Mouse (Mus musculus) stomach, postnatal 0 days (tissue): ENCODE measurements around the gene Hist1h2af.

Experiments used
- CTCF ChIP-seq: IDR thresholded peaks from 2 replicates; pipeline ENCODE4 v1.5.1; 2016; ENCODE audit warnings: antibody characterized with exemption, low read depth, mild to moderate bottlenecking, moderate library complexity
- EP300 ChIP-seq: optimal IDR thresholded peaks from 2 replicates; pipeline ENCODE3; 2016; ENCODE audit warnings: antibody characterized with exemption

- TF ChIP-seq EP300 (no peak), CTCF (no peak)
Measured at GRCm38 (mm10) chr13:23498653-23499052, 35.1 kb upstream of the Hist1h2af start.
